Mouse (Mus musculus): ENCODE measurements around the gene Ralgps1.

GRCm38 (mm10) chr2:33138491-33138890 is 232.8 kb downstream of the Ralgps1 start:
- no peak for TF ChIP-seq GATA1 (IDR thresholded peaks at IDR 0.05; ENCODE audit: borderline replicate concordance, low read length)
- no peak for TF ChIP-seq FLI1 (IDR thresholded peaks at IDR 0.05; ENCODE audit: low read length)
